Mouse (Mus musculus) NIH3T3 (cell line): Measurements from ENCODE around the gene Irak3.

Experiments
- DNase-seq: peaks from one replicate; pipeline ENCODE4 v3.0.0-alpha.2; 2012; ENCODE audit warnings: low read depth

Irak3 gene

DNA sequence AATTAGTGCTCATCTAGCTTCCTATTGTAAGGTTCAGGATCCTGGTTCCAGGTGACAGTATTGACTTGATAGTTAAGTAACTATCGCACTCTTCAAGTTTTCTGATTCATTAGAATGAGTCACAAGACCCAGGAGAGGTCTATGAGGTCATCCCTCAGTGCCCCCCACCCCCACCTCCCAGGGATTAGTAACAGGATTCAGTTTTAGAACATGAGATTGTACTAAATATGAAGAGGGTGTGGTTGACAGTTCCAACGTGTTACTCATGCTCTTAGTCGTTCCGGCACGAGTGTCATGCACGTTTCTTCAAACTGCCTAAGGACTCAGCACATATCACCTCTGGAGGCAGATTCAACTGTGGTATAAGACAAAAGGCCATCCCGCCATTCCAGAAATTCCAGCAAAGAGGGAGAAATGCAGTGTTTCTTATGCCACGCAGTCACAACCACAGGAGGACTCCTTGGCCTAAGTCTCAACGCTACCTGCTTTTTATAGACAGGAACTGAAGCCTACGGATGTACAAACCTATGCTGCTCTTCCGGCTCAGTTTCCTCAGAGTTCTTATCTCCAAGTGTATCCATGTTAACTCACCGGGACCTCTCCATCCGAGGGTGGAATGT is 2.8 kb upstream of the Irak3 start:
- DNase-seq, result peak; percentile 63

DNA sequence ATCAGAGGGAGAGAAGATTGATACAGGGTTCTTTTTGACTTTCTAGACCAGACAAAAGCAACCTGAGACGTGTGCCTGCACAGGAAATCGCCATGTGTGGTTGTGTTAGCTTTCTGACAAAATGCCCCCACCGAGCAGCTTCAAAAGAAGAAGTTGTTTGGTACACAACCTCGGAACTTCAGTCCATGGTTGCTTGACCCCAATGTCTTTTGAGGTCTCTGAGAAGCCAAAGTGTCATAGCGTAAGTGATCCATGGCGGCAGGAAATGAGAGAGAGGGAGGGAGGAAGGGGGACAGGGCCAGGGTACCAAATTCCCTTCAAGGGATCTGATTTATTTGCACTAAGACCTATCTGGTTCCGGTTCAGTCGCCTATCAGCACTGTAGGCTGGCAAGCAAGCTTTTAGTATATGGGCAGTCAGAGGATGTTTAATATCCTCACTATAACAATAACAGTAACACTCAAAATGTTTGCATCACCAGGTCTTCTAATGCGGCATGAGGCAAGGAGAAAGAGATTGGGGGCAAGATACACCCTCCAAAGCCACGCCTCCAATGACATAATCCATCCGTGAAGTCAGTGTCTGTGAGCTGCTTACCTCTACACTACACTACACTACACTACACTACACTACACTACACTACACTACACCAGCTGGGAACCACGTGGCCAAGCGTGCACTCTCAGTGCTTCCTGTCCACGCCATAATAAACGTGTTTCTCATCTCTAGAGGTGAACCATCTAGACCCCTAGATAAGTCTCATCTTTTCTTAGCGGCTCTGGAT is 729 bp upstream of the Irak3 start:
- DNase-seq, result no peak

- DNase-seq, result peak; percentile 69
These were observed 604 bp downstream of the Irak3 start, which contains the start of gene Tmbim4 for GRCm38 (mm10) chr10:120201131-120201921. TSS of gene Tmbim4 (plus strand) at chr10:120201590.

- DNase-seq, result no peak
These were observed 4.7 kb downstream of the Irak3 start for GRCm38 (mm10) chr10:120197061-120197835.

GRCm38 (mm10) chr10:120193255-120193654 is 8.7 kb downstream of the Irak3 start:
- DNase-seq, result no peak

GRCm38 (mm10) chr10:120192278-120192677 is 9.7 kb downstream of the Irak3 start:
- no peak for DNase-seq

GRCm38 (mm10) chr10:120191165-120191564 is 10.8 kb downstream of the Irak3 start:
- no peak for DNase-seq

- DNase-seq, result no peak
These were observed 12.1 kb downstream of the Irak3 start for GRCm38 (mm10) chr10:120189782-120190181.

- DNase-seq, result no peak
These were observed 12.7 kb downstream of the Irak3 start for GRCm38 (mm10) chr10:120189276-120189675.

- DNase-seq, result no peak
These were observed 13.4 kb downstream of the Irak3 start for GRCm38 (mm10) chr10:120188513-120188912.

GRCm38 (mm10) chr10:120183342-120183741 is 18.6 kb downstream of the Irak3 start:
- no peak for DNase-seq

GRCm38 (mm10) chr10:120182887-120183286 is 19.0 kb downstream of the Irak3 start:
- peak; percentile 47 for DNase-seq

DNA sequence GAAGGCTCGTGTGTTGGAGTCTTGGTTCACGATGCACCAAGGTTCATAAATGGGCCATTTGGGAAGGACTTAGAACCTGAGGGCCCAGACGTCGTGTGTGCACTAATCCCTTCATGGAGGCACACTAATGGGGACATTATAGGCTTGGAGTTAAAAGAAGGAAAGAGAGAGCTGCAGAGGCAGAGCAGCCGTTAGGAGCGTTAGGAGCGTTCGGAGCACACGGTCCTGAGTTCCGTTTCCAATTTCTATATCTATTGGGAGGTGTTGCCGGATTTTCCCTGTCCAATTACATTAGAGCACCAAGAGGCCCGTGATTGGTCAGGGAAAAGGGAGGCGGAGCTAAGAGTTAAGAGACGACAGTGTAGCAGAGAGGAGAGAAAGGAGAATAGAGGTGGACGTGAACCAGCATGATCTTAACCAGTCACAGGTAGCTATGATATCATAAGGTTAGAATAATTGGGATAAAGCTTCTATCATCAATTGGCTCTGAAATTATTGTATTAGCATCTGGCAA is 27.7 kb downstream of the Irak3 start:
- DNase-seq, result no peak

DNA sequence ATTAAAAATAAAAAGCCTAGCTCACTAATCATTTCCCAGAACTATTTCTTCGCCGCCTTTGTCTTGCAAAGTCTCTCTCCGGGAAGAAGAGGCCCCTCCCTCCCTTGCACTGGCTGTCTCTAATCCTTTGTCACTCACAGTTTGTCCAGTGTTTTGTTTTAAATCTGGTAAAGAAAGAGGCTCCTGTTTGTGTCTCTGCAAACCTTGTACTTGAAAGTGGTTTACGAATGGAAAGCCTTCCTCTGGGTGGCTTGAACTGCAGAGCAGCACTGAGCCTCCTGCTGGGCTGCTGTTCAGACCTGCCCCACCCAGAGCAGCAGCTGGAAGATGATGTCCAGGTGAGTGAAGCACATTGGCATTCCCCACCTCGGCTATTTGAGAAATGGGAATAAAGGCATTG is 30.6 kb downstream of the Irak3 start:
- DNase-seq, result no peak

DNA sequence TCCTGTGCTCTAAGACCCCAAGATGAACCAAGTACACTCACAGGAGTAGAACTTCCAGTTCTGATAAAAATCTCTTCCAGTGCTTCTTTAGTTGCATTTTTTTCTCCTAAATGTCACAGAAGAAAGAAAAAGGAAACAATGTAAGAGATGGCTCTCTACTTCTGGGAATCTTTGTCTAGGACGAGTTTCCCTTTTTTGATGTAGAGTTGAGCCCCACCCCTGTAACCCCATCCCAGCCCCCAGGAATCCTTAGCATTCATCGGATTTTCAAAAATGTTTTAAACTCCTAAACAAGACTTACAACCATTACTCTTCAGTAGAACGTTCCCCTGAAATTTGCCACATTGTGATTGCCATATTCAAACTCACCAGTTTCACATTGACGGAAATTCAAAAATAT is 31.7 kb downstream of the Irak3 start:
- DNase-seq, result no peak

DNA sequence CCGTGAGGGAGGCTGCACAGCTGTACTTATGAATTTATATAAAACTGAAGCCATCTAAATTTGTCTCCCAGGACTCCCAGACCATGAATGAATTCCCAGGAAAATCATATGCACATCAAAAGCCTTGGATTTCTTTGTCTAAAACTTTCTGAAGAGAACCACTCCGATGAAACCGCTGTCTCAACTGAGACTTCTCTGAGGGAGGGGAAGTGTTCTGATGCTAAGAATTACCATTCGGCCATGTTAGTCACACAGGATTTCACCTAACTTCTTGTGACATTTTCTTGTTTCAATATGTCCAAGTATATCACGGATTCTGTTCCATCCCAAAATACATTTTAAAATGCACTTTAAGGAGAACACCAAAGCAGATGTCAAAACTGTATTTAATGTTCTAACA is 32.1 kb downstream of the Irak3 start:
- DNase-seq, result no peak

- no peak for DNase-seq
These were observed 32.9 kb downstream of the Irak3 start for GRCm38 (mm10) chr10:120169064-120169463.

GRCm38 (mm10) chr10:120168070-120168469 is 33.9 kb downstream of the Irak3 start:
- DNase-seq, result no peak

- no peak for DNase-seq
These were observed 36.0 kb downstream of the Irak3 start for GRCm38 (mm10) chr10:120165793-120166503.

DNA sequence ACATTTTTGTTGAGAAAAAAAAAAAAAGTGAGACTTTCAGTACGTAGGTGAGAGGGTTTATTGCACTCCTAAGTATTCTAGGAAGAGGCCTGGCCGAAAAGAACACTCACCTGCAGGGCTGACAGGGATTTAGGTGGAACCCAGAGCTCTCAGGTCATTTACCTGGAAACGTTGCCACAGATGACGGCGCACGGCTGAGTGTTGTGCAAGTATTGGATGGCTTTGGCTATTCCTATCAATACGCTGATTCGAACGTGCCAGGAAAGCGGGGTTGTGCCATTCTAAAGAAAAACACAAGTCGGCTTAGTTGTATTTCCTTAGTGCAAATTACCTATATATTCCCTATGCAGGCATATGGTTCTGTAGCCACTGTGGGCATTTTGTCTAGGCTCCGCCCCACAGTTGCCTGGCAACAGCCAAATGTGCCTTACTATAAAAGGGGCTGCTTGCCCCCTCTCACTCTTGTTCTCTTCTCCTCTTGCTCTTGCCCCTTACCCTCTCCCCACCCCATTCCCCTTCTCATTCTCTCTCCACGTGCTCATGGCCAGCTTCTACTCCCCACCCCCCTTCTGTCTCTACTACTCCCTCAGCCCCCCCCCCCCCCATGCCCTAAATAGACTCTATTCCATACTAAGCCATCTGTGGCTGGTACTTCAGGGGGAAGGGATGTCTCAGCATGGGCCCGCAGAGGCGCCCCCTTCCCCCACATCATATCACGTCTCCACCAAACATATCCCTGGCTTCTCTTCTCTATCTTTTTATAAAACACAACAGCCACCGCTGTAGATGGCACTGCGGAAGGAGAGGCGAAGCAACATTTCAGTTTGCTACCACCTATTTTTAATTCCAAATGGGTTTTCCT is 36.8 kb downstream of the Irak3 start:
- DNase-seq, result no peak
